Mouse (Mus musculus): ENCODE results near the gene Txndc8. TPM values are rescaled to one million over a fixed set of nuclear protein-coding genes. Genes with fewer than 3 reads are reported as not detected.

Txndc8 gene
- total RNA-seq, 1 experiment, result not detected

GRCm38 (mm10) chr4:57952416-57952815 lies 56.5 kb downstream of the Txndc8 start:
- Histone ChIP-seq H3K4me3 (ENCODE audit: insufficient read depth in 1 of 2, low read depth in 1 of 2, low read length in 2 of 2, poor library complexity in 1 of 2, severe bottlenecking in 1 of 2) (no peak overlapping the region), H3K27ac (ENCODE audit: insufficient read depth, low read depth, low read length, poor library complexity, severe bottlenecking) (no peak overlapping the region), H3K9ac (ENCODE audit: insufficient read depth, low read depth, low read length, poor library complexity, severe bottlenecking) (no peak overlapping the region), H3K4me1 (ENCODE audit: control insufficient read depth in 2 of 2, insufficient read depth in 2 of 2, low read length in 2 of 2, poor library complexity in 1 of 2) (peaks cover 1 to 7% of the 10 kb centered on the region in 2 experiments; a peak in 1 of 4 replicates), H3K36me3 (ENCODE audit: control insufficient read depth, insufficient read depth, low read length, poor library complexity, severe bottlenecking) (peaks cover 40% of the 10 kb centered on the region), H3K9me3 (ENCODE audit: control insufficient read depth, insufficient read depth, low read depth, low read length) (no peaks in the 10 kb centered on the region)
- no peak for DNase-seq (ENCODE audit: low read depth, low spot score)
- no peak for TF ChIP-seq HCFC1 (IDR thresholded peaks at IDR 0.05; ENCODE audit: borderline replicate concordance, insufficient read depth, low read length)
- TF ChIP-seq MAFK (IDR thresholded peaks at IDR 0.05; ENCODE audit: insufficient read depth, low read depth, low read length), result no peak
- TF ChIP-seq ZNF384 (IDR thresholded peaks at IDR 0.05; ENCODE audit: low read depth, low read length), result no peak
- no peak for TF ChIP-seq ZC3H11A (IDR thresholded peaks at IDR 0.05; ENCODE audit: borderline replicate concordance, low read depth, low read length)
- TF ChIP-seq CHD2 (IDR thresholded peaks at IDR 0.05; ENCODE audit: low read depth, low read length), result no peak
- in situ Hi-C loops (cut with MboI; ENCODE audit: low sequenced_read_pairs in 2 of 2, unreplicated experiment in 2 of 2), result no loop called here

GRCm38 (mm10) chr4:57949866-57950265 lies 59.1 kb downstream of the Txndc8 start:
- Histone ChIP-seq H3K36me3 (ENCODE audit: control insufficient read depth, insufficient read depth, low read length, poor library complexity, severe bottlenecking) (peaks cover 52% of the 10 kb centered on the region), H3K4me3 (ENCODE audit: insufficient read depth in 1 of 2, low read depth in 1 of 2, low read length in 2 of 2, poor library complexity in 1 of 2, severe bottlenecking in 1 of 2) (no peak overlapping the region), H3K9ac (ENCODE audit: insufficient read depth, low read depth, low read length, poor library complexity, severe bottlenecking) (no peak overlapping the region), H3K27ac (ENCODE audit: insufficient read depth, low read depth, low read length, poor library complexity, severe bottlenecking) (no peak overlapping the region), H3K4me1 (ENCODE audit: control insufficient read depth in 2 of 2, insufficient read depth in 2 of 2, low read length in 2 of 2, poor library complexity in 1 of 2) (peaks cover 0 to 7% of the 10 kb centered on the region in 2 experiments; a peak in 2 of 4 replicates), H3K9me3 (ENCODE audit: control insufficient read depth, insufficient read depth, low read depth, low read length) (no peaks in the 10 kb centered on the region)
- TF ChIP-seq ZC3H11A (IDR thresholded peaks at IDR 0.05; ENCODE audit: borderline replicate concordance, low read depth, low read length) (no peak), HCFC1 (IDR thresholded peaks at IDR 0.05; ENCODE audit: borderline replicate concordance, insufficient read depth, low read length) (no peak), MAFK (IDR thresholded peaks at IDR 0.05; ENCODE audit: insufficient read depth, low read depth, low read length) (no peak), ZNF384 (IDR thresholded peaks at IDR 0.05; ENCODE audit: low read depth, low read length) (no peak), CHD2 (IDR thresholded peaks at IDR 0.05; ENCODE audit: low read depth, low read length) (no peak)
- DNase-seq (ENCODE audit: low read depth, low spot score), result no peak
- in situ Hi-C loops (cut with MboI; ENCODE audit: low sequenced_read_pairs in 2 of 2, unreplicated experiment in 2 of 2), result no loop called here

- in situ Hi-C loops (cut with MboI; ENCODE audit: low sequenced_read_pairs in 2 of 2, unreplicated experiment in 2 of 2), result no loop called here
- DNase-seq (ENCODE audit: low read depth, low spot score), result no peak
- H3K9ac ChIP-seq (ENCODE audit: insufficient read depth, low read depth, low read length, poor library complexity, severe bottlenecking), result no peak overlapping the region
- H3K4me1 ChIP-seq (ENCODE audit: control insufficient read depth in 2 of 2, insufficient read depth in 2 of 2, low read length in 2 of 2, poor library complexity in 1 of 2), result peaks cover 0 to 4% of the 10 kb centered on the region in 2 experiments; a peak in 2 of 4 replicates
- no peak overlapping the region for H3K27ac ChIP-seq (ENCODE audit: insufficient read depth, low read depth, low read length, poor library complexity, severe bottlenecking)
- H3K36me3 ChIP-seq (ENCODE audit: control insufficient read depth, insufficient read depth, low read length, poor library complexity, severe bottlenecking), result peaks cover 61% of the 10 kb centered on the region
- H3K9me3 ChIP-seq (ENCODE audit: control insufficient read depth, insufficient read depth, low read depth, low read length), result no peaks in the 10 kb centered on the region
- TF ChIP-seq HCFC1 (IDR thresholded peaks at IDR 0.05; ENCODE audit: borderline replicate concordance, insufficient read depth, low read length) (no peak), ZC3H11A (IDR thresholded peaks at IDR 0.05; ENCODE audit: borderline replicate concordance, low read depth, low read length) (no peak), ZNF384 (IDR thresholded peaks at IDR 0.05; ENCODE audit: low read depth, low read length) (no peak), MAFK (IDR thresholded peaks at IDR 0.05; ENCODE audit: insufficient read depth, low read depth, low read length) (no peak), CHD2 (IDR thresholded peaks at IDR 0.05; ENCODE audit: low read depth, low read length) (no peak)
- no peak overlapping the region for H3K4me3 ChIP-seq (ENCODE audit: insufficient read depth in 1 of 2, low read depth in 1 of 2, low read length in 2 of 2, poor library complexity in 1 of 2, severe bottlenecking in 1 of 2)
Observed at GRCm38 (mm10) chr4:57947476-57947875, 61.4 kb downstream of the Txndc8 start.

- Histone ChIP-seq H3K9me3 (ENCODE audit: control insufficient read depth, insufficient read depth, low read depth, low read length) (no peaks in the 10 kb centered on the region), H3K9ac (ENCODE audit: insufficient read depth, low read depth, low read length, poor library complexity, severe bottlenecking) (no peak overlapping the region), H3K36me3 (ENCODE audit: control insufficient read depth, insufficient read depth, low read length, poor library complexity, severe bottlenecking) (peaks cover 60% of the 10 kb centered on the region), H3K4me3 (ENCODE audit: insufficient read depth in 1 of 2, low read depth in 1 of 2, low read length in 2 of 2, poor library complexity in 1 of 2, severe bottlenecking in 1 of 2) (no peak overlapping the region), H3K27ac (ENCODE audit: insufficient read depth, low read depth, low read length, poor library complexity, severe bottlenecking) (no peak overlapping the region), H3K4me1 (ENCODE audit: control insufficient read depth in 2 of 2, insufficient read depth in 2 of 2, low read length in 2 of 2, poor library complexity in 1 of 2) (peaks cover 0 to 4% of the 10 kb centered on the region in 2 experiments; a peak in 2 of 4 replicates)
- no peak for DNase-seq (ENCODE audit: low read depth, low spot score)
- in situ Hi-C loops (cut with MboI; ENCODE audit: low sequenced_read_pairs in 2 of 2, unreplicated experiment in 2 of 2), result no loop called here
- TF ChIP-seq ZNF384 (IDR thresholded peaks at IDR 0.05; ENCODE audit: low read depth, low read length) (no peak), CHD2 (IDR thresholded peaks at IDR 0.05; ENCODE audit: low read depth, low read length) (no peak), HCFC1 (IDR thresholded peaks at IDR 0.05; ENCODE audit: borderline replicate concordance, insufficient read depth, low read length) (no peak), MAFK (IDR thresholded peaks at IDR 0.05; ENCODE audit: insufficient read depth, low read depth, low read length) (no peak), ZC3H11A (IDR thresholded peaks at IDR 0.05; ENCODE audit: borderline replicate concordance, low read depth, low read length) (no peak)
Observed at GRCm38 (mm10) chr4:57947036-57947435, 61.9 kb downstream of the Txndc8 start.

Measured in ES-E14 (cell line).